Mouse (Mus musculus): ENCODE measurements around the gene Ccdc167. TPM values are rescaled to one million over a fixed set of nuclear protein-coding genes. Genes with fewer than 3 reads are reported as not detected.

The Ccdc167 gene
- polyA plus RNA-seq, 1 experiment from 2014 or later: 17.0 TPM

DNA sequence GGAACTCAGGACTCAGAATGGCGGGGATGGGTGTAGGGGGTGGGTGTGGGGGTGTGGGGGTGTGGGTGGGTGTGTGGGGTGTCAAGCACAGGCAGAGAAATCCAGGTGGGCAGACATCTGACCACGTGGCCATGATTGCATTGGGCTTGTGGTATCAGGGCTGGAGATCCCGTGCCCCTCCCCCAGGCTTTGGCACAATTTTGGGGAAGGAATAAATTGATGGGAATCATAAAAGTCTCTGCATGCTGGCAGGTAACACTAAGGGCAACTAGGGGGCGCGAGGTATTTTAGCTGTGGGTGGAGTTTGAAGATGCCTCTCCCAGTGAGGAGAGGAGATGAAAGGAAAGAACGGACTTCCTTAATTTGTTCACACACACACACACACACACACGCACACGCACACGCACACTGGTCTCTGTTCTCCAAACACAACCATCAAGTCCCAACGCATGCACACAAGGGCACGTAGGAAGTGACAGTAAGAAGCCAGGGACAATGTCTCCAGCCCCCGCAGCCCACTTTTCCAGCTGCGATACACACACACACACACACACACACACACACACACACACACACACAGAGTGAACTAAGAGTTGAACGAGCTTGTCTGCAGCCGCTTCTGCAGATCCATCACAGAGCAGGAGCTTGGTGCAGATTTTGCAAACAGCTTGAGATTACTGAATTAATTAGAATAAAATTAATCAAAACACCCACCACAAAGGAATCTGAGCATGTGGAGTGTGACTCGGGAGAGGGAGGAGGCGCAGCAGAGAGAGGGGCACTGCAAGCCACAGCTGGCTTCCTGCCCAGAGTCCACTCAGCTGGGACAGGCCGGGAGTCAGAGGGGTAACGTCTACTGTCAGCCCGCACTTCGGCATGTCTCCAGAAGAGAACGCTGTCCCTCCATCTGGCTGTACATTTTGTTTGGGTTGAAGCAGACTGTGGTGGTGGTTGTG is 21.3 kb upstream of the Ccdc167 start:
- Histone ChIP-seq H3K4me3 (ENCODE audit: low read depth, low read length) (no peak overlapping the region), H3K4me1 (ENCODE audit: control insufficient read depth, insufficient read depth, low read length) (peaks cover 14% of the 10 kb centered on the region; the same call in 1 of the 2 replicates), H3K9ac (ENCODE audit: low read length) (0 out of 2 replicates have a peak overlapping the region, but pooled peaks have one; percentile 3), H3K36me3 (ENCODE audit: control insufficient read depth, insufficient read depth, low read length) (no peaks in the 10 kb centered on the region), H3K27me3 (ENCODE audit: control insufficient read depth, insufficient read depth, low read length) (no peaks in the 10 kb centered on the region), H3K4me2 (no peak overlapping the region), H3K9me3 (ENCODE audit: control insufficient read depth, low read length) (no peaks in the 10 kb centered on the region), H3K27ac (ENCODE audit: low read depth, low read length) (0 out of 2 replicates have a peak overlapping the region, but pooled peaks have one; percentile 27)
- ATAC-seq (ENCODE audit: low FRiP score) (peak; percentile 80), DNase-seq (ENCODE audit: low spot score, missing footprints) (no peak)
- 66% methylated on average over 22 of the region's 22 CpGs for WGBS

DNA sequence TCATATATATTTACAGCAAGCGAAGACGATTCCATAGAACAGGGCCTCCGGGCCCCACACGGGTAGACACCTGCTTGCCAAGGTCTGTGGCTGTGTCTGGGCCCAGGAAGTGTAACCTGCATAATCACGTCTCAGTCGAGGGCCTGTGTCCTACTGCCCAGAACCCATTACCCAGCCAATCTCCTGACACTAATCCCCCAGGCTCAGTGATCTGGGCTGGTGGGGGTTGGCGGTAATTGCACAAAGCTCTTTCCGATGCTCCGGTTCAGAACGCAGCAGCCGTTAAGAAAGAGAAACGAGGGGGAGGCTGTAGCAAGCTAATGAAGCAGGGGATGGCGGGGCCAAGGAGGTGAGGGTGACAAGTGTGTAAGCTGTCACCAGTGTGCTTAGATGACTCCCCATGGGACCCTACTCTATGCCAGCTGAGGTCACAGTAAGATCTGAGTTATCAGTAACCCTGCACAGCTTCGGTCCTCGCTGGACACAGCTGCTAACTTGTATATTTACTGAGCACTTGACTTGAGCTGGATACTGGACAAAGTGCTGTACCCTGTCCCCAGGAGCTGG is 19.7 kb upstream of the Ccdc167 start:
- H3K9me3 ChIP-seq (ENCODE audit: control insufficient read depth, low read length): no peaks in the 10 kb centered on the region
- DNase-seq (ENCODE audit: low spot score, missing footprints): peak; percentile 91
- 25% methylated on average over 15 of the region's 15 CpGs for WGBS
- no peak overlapping the region for H3K4me3 ChIP-seq (ENCODE audit: low read depth, low read length)
- peak; percentile 56 for ATAC-seq (ENCODE audit: low FRiP score)
- H3K27ac ChIP-seq (ENCODE audit: low read depth, low read length): peak overlapping the region; percentile 73
- H3K4me2 ChIP-seq: no peak overlapping the region
- no peaks in the 10 kb centered on the region for H3K36me3 ChIP-seq (ENCODE audit: control insufficient read depth, insufficient read depth, low read length)
- peaks cover 17% of the 10 kb centered on the region for H3K4me1 ChIP-seq (ENCODE audit: control insufficient read depth, insufficient read depth, low read length)
- no peaks in the 10 kb centered on the region for H3K27me3 ChIP-seq (ENCODE audit: control insufficient read depth, insufficient read depth, low read length)
- peak overlapping the region; percentile 24 for H3K9ac ChIP-seq (ENCODE audit: low read length)

DNA sequence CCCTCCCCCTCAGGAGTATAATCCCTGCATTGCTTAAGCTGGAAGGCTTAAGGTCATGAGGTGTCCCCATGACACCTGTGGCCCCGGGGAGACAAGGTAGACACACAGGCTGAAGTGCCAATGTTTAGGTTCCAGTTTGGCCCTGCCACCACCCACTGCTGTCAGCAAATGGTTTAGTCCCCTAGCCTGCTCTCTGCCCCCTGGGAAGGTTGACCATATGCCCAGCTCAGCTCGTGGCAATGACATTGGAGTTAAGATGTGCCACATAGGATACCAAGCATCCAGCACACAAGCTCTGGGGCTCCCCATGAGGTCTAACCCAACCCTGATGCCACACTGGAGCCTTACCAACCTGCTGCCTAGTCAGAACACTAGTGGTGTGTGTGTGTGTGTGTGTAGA is 15.7 kb upstream of the Ccdc167 start:
- Histone ChIP-seq H3K27me3 (ENCODE audit: control insufficient read depth, insufficient read depth, low read length) (no peaks in the 10 kb centered on the region), H3K9ac (ENCODE audit: low read length) (no peak overlapping the region), H3K9me3 (ENCODE audit: control insufficient read depth, low read length) (no peaks in the 10 kb centered on the region), H3K27ac (ENCODE audit: low read depth, low read length) (no peak overlapping the region), H3K4me2 (no peak overlapping the region), H3K4me1 (ENCODE audit: control insufficient read depth, insufficient read depth, low read length) (peaks cover 27% of the 10 kb centered on the region), H3K4me3 (ENCODE audit: low read depth, low read length) (no peak overlapping the region), H3K36me3 (ENCODE audit: control insufficient read depth, insufficient read depth, low read length) (no peaks in the 10 kb centered on the region)
- DNase-seq (ENCODE audit: low spot score, missing footprints) (no peak), ATAC-seq (ENCODE audit: low FRiP score) (no peak)
- 76% methylated on average over 2 of the region's 2 CpGs for WGBS

DNA sequence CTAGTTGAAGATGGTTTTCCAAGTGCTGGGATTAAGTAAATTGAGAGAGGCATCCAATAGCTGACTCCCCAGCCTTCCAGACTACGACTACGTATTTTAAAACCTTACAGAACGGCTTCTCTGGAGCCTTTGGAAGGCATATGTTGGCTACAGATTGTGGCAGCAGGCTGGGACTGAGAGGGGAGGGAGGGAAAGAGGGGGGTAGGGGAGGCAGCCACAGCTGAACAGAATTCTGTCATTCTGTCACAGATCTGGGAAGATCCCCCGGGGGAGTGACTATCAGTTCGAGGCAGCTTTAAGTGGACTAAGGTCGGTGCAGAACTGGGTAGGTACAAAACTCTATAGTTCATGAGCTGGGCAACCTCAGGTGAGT is 15.1 kb upstream of the Ccdc167 start:
- Histone ChIP-seq H3K4me3 (ENCODE audit: low read depth, low read length) (no peak overlapping the region), H3K9me3 (ENCODE audit: control insufficient read depth, low read length) (no peaks in the 10 kb centered on the region), H3K9ac (ENCODE audit: low read length) (no peak overlapping the region), H3K4me1 (ENCODE audit: control insufficient read depth, insufficient read depth, low read length) (peaks cover 27% of the 10 kb centered on the region), H3K27ac (ENCODE audit: low read depth, low read length) (peak overlapping the region; percentile 85), H3K27me3 (ENCODE audit: control insufficient read depth, insufficient read depth, low read length) (no peaks in the 10 kb centered on the region), H3K4me2 (no peak overlapping the region), H3K36me3 (ENCODE audit: control insufficient read depth, insufficient read depth, low read length) (no peaks in the 10 kb centered on the region)
- WGBS: 60% methylated on average over 6 of the region's 6 CpGs
- DNase-seq (ENCODE audit: low spot score, missing footprints): no peak
- no peak for ATAC-seq (ENCODE audit: low FRiP score)

DNA sequence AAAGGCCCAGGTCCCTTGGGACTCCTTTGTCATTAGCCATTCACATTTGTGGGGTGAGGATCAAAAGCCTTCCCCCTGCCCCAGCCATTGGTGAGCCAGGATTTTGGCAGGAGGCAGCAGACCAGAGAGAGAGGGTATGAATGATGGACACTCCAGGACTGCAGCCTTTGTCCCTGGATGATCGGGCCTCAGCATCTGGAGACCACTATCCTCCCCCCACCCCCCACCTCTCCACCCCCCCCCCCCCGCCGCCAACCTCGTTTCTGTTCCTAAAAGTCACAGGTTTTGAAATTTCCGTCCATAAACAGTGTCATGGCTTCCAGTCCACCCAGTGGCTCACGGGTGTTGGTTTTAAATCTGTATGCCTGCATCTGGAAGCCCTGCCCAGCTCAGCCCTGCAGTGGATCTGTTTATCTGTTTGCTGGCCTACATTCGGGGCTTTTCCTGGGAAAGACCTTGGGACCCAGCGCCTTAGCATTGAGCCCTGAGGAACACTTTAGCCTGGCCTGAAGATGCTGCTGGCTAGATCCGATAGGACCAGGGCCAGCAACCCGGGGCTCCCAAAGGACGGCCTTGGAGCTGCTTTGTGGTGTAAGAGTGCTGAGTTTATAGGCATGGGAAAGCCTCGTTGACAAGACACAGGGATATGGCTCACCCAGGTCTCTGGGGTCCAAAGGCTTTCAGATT is 14.6 kb upstream of the Ccdc167 start:
- Histone ChIP-seq H3K4me2 (no peak overlapping the region), H3K9me3 (ENCODE audit: control insufficient read depth, low read length) (no peaks in the 10 kb centered on the region), H3K4me1 (ENCODE audit: control insufficient read depth, insufficient read depth, low read length) (peaks cover 27% of the 10 kb centered on the region), H3K36me3 (ENCODE audit: control insufficient read depth, insufficient read depth, low read length) (no peaks in the 10 kb centered on the region), H3K27me3 (ENCODE audit: control insufficient read depth, insufficient read depth, low read length) (no peaks in the 10 kb centered on the region), H3K27ac (ENCODE audit: low read depth, low read length) (peak overlapping the region; percentile 85), H3K9ac (ENCODE audit: low read length) (peak overlapping the region; percentile 40; the same call in 1 of the 2 replicates), H3K4me3 (ENCODE audit: low read depth, low read length) (no peak overlapping the region)
- no peak for DNase-seq (ENCODE audit: low spot score, missing footprints)
- peak; percentile 49; the same call in 1 of the 2 replicates for ATAC-seq (ENCODE audit: low FRiP score)
- WGBS: 43% methylated on average over 12 of the region's 12 CpGs

DNA sequence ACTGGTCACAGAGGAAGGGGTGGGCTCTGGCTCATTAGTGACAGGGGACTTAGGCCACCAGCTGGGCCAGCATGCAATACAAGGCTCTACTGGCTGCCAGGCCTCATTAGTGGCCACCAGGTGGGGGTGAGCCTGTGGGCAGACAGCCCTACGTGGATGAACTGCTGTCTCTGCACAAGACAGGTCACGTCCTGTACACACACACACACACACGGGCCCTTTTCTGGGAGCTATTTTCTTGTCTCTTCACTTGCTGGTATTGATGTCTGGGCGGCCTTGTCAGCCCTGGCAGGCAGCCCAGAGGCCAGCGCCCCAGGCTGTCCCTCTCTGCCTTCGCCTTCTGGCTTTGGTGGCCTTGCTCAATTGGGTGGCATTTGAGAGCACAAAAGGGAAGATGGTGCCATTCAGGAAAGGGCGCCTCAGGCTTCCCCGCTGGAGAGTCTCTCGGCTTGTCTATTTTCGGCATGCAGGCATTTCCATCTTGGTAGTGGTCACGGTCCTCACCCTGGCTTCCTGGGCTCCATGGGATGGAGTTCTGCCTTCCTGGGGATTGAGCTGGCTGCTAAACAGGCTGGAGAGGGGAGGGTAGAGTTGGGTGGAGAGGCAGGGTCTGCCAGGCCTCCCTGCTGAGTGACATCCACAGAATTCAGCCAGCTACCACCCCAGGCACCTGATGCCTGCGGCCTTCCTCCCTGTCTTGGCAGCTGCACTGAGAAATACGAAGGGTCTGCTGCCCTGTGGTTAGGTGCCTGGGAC is 13.8 kb upstream of the Ccdc167 start:
- H3K9me3 ChIP-seq (ENCODE audit: control insufficient read depth, low read length): no peaks in the 10 kb centered on the region
- no peaks in the 10 kb centered on the region for H3K27me3 ChIP-seq (ENCODE audit: control insufficient read depth, insufficient read depth, low read length)
- H3K27ac ChIP-seq (ENCODE audit: low read depth, low read length): peak overlapping the region; percentile 85
- 53% methylated on average over 13 of the region's 13 CpGs for WGBS
- DNase-seq (ENCODE audit: low spot score, missing footprints): no peak
- H3K4me2 ChIP-seq: no peak overlapping the region
- ATAC-seq (ENCODE audit: low FRiP score): peak; percentile 36
- no peak overlapping the region for H3K4me3 ChIP-seq (ENCODE audit: low read depth, low read length)
- no peaks in the 10 kb centered on the region for H3K36me3 ChIP-seq (ENCODE audit: control insufficient read depth, insufficient read depth, low read length)
- peaks cover 20% of the 10 kb centered on the region for H3K4me1 ChIP-seq (ENCODE audit: control insufficient read depth, insufficient read depth, low read length)
- peak overlapping the region; percentile 40; the same call in 1 of the 2 replicates for H3K9ac ChIP-seq (ENCODE audit: low read length)

DNA sequence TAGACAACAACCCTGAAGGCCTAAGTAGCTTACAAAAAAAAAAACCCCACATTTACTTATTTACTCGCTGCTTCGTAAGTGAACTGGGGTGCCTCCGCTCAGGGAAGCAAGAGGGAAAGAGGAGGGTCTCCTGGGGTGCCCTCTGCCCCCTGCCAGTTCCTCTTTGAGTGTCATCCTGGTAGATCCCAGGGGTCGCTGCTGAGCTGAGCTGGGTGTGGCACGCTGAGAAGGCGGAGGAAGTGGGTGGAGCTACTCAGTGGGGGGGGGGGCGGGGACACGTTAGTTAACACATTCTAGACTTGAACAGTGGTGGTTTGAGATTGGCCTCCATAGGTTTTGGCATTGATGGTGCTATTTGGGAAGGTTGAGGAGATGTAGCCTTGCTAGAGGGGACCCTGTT is 11.2 kb upstream of the Ccdc167 start:
- Histone ChIP-seq H3K9me3 (ENCODE audit: control insufficient read depth, low read length) (no peaks in the 10 kb centered on the region), H3K4me3 (ENCODE audit: low read depth, low read length) (no peak overlapping the region), H3K27ac (ENCODE audit: low read depth, low read length) (no peak overlapping the region), H3K9ac (ENCODE audit: low read length) (no peak overlapping the region), H3K27me3 (ENCODE audit: control insufficient read depth, insufficient read depth, low read length) (no peaks in the 10 kb centered on the region), H3K4me2 (no peak overlapping the region), H3K36me3 (ENCODE audit: control insufficient read depth, insufficient read depth, low read length) (no peaks in the 10 kb centered on the region), H3K4me1 (ENCODE audit: control insufficient read depth, insufficient read depth, low read length) (peaks cover 15% of the 10 kb centered on the region)
- DNase-seq (ENCODE audit: low spot score, missing footprints) (no peak), ATAC-seq (ENCODE audit: low FRiP score) (no peak)
- 59% methylated on average over 8 of the region's 8 CpGs for WGBS

DNA sequence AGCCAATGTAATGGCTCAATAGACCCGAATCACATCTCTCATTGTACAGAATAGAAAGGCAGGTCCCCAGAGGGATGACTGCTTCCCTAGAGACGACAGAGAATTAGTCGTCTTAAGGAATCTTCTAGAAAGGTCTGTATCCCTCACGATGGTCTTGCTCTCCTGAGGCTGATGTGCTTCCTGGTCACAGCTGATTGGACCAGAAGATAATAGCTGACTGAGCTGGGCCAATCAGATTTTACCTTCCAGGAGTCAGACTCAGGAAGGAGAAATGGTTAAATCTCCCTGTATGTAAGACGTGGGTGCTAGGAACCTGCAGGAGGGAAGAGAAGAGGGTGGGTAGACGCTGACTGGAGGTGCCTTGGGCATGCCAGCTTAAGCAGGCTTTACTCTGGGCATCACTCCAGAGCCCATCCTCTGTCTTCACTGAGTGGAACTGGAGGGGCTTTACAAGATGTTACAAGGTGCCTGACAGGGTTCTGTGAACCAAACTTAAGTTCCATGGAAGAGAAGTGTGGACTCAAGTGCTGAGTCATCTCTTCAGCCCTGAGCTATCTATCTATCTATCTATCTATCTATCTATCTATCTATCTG is 8.3 kb upstream of the Ccdc167 start:
- H3K4me3 ChIP-seq (ENCODE audit: low read depth, low read length): no peak overlapping the region
- no peaks in the 10 kb centered on the region for H3K4me1 ChIP-seq (ENCODE audit: control insufficient read depth, insufficient read depth, low read length)
- no peak overlapping the region for H3K4me2 ChIP-seq
- H3K27me3 ChIP-seq (ENCODE audit: control insufficient read depth, insufficient read depth, low read length): no peaks in the 10 kb centered on the region
- DNase-seq (ENCODE audit: low spot score, missing footprints) (no peak), ATAC-seq (ENCODE audit: low FRiP score) (no peak)
- H3K9me3 ChIP-seq (ENCODE audit: control insufficient read depth, low read length): no peaks in the 10 kb centered on the region
- no peak overlapping the region for H3K9ac ChIP-seq (ENCODE audit: low read length)
- H3K27ac ChIP-seq (ENCODE audit: low read depth, low read length): no peak overlapping the region
- 78% methylated on average over 6 of the region's 6 CpGs for WGBS
- H3K36me3 ChIP-seq (ENCODE audit: control insufficient read depth, insufficient read depth, low read length): no peaks in the 10 kb centered on the region

Measured in midbrain, embryonic 11.5 days (tissue).